Mouse (Mus musculus) midbrain, embryonic 14.5 days (tissue): Measurements from ENCODE around the gene Rps6kl1. TPM values are rescaled to one million over a fixed set of nuclear protein-coding genes. Genes with fewer than 3 reads are reported as not detected.

Source experiments
- ATAC-seq: fragments of 200-750 bp; cut with Nextera tagmentation; 2 replicates; pipeline ENCODE4 v1.8.0; 2017; ENCODE audit warnings: moderate number of reproducible peaks, moderate library complexity; ENCODE audit not compliant: low FRiP score, low TSS enrichment
- DNase-seq: peaks from one replicate; pipeline ENCODE4 v3.0.0-alpha.2; 2015
- H3K27ac ChIP-seq: fragments of 300-500 bp; sonication (generic); replicated peaks from 2 replicates; pipeline ENCODE4 v1.5.1; 2014; ENCODE audit warnings: mild to moderate bottlenecking, low read depth, low read length, moderate library complexity
- H3K27me3 ChIP-seq: fragments of 300-500 bp; sonication (generic); 2 replicates; pipeline ENCODE4 v1.6.1; 2014; ENCODE audit warnings: low read length, control low read depth, mixed read lengths; ENCODE audit not compliant: control insufficient read depth, insufficient read depth
- H3K36me3 ChIP-seq: fragments of 300-500 bp; sonication (generic); 2 replicates; pipeline ENCODE4 v1.6.1; 2014; ENCODE audit warnings: low read length, control low read depth; ENCODE audit not compliant: control insufficient read depth, insufficient read depth
- H3K4me1 ChIP-seq: fragments of 300-500 bp; sonication (generic); 2 replicates; pipeline ENCODE4 v1.6.1; 2014; ENCODE audit warnings: mild to moderate bottlenecking, antibody characterized with exemption, low read length, control low read depth; ENCODE audit not compliant: control insufficient read depth, insufficient read depth
- H3K4me2 ChIP-seq: fragments of 300-500 bp; sonication (generic); 2 replicates; pipeline ENCODE4 v1.6.1; 2014; ENCODE audit warnings: mild to moderate bottlenecking, low read length, moderate library complexity
- H3K4me3 ChIP-seq: fragments of 300-500 bp; sonication (generic); replicated peaks from 2 replicates; pipeline ENCODE4 v1.5.1; 2014; ENCODE audit warnings: low read depth, low read length
- H3K9ac ChIP-seq: fragments of 300-500 bp; sonication (generic); replicated peaks from 2 replicates; pipeline ENCODE4 v1.6.1; 2014; ENCODE audit warnings: mild to moderate bottlenecking, low read length, moderate library complexity
- H3K9me3 ChIP-seq: fragments of 300-500 bp; sonication (generic); 2 replicates; pipeline ENCODE4 v1.6.1; 2016; ENCODE audit warnings: low read length, control low read depth, mixed read lengths; ENCODE audit not compliant: control insufficient read depth
- WGBS: fragments of 180-500 bp; shearing (Covaris S2); extraction: QIAGEN DNeasy Blood & Tissue Kit; methylation state at CpG from one replicate; pipeline ENCODE4 v1.1.7; 2014; 5-methylcytosine and 5-hydroxymethylcytosine counted together
- polyA plus RNA-seq: library from polyadenylated mRNA; unstranded; fragments of >200 nt; fragmentation: Nextera tagmentation; extraction: Ambion mirVana; gene quantifications from 2 replicates; pipeline ENCODE4 v1.2.1, GENCODE M21; 2014

Gene Rps6kl1
- polyA plus RNA-seq, 1 experiment from 2014 or later, result 22.2 TPM

GRCm38 (mm10) chr12:85193146-85193545 is 42.1 kb upstream of the Rps6kl1 start:
- no peaks in the 10 kb centered on the region for H3K27me3 ChIP-seq

GRCm38 (mm10) chr12:85192461-85193108 is 41.5 kb upstream of the Rps6kl1 start:
- 33% methylated on average over 19 of the region's 19 CpGs for WGBS
- no peak for DNase-seq
- Histone ChIP-seq H3K4me1 (0 out of 2 replicates have a peak, but pooled peaks cover 4% of the 10 kb centered on the region), H3K9me3 (no peaks in the 10 kb centered on the region), H3K4me2 (no peak overlapping the region), H3K9ac (no peak overlapping the region), H3K27me3 (no peaks in the 10 kb centered on the region), H3K27ac (no peak overlapping the region), H3K36me3 (no peaks in the 10 kb centered on the region), H3K4me3 (no peak overlapping the region)
- no peak for ATAC-seq

More at GRCm38 (mm10) chr12:85193146-85193545, 42.1 kb upstream of the Rps6kl1 start:
- no peak overlapping the region for H3K4me2 ChIP-seq
- H3K9ac ChIP-seq, result no peak overlapping the region
- 80% methylated on average over 10 of the region's 10 CpGs for WGBS
- H3K4me1 ChIP-seq, result 0 out of 2 replicates have a peak, but pooled peaks cover 4% of the 10 kb centered on the region
- no peak overlapping the region for H3K4me3 ChIP-seq
- no peak for DNase-seq
- ATAC-seq, result no peak
- H3K36me3 ChIP-seq, result no peaks in the 10 kb centered on the region
- H3K27ac ChIP-seq, result no peak overlapping the region
- no peaks in the 10 kb centered on the region for H3K9me3 ChIP-seq

- Histone ChIP-seq H3K36me3 (no peaks in the 10 kb centered on the region), H3K4me1 (0 out of 2 replicates have a peak, but pooled peaks cover 4% of the 10 kb centered on the region), H3K9me3 (no peaks in the 10 kb centered on the region), H3K27me3 (no peaks in the 10 kb centered on the region), H3K4me3 (no peak overlapping the region), H3K4me2 (no peak overlapping the region), H3K9ac (no peak overlapping the region), H3K27ac (no peak overlapping the region)
- DNase-seq (no peak), ATAC-seq (no peak)
- WGBS, result 83% methylated on average over 7 of the region's 7 CpGs
Observed at GRCm38 (mm10) chr12:85190290-85190689, 39.2 kb upstream of the Rps6kl1 start.

- ATAC-seq (no peak), DNase-seq (no peak)
Observed at GRCm38 (mm10) chr12:85186361-85186760, 35.3 kb upstream of the Rps6kl1 start.

GRCm38 (mm10) chr12:85185810-85186209 is 34.7 kb upstream of the Rps6kl1 start:
- Histone ChIP-seq H3K4me2 (no peak overlapping the region), H3K27ac (no peak overlapping the region), H3K4me1 (peaks cover 12% of the 10 kb centered on the region), H3K27me3 (no peaks in the 10 kb centered on the region), H3K9ac (no peak overlapping the region), H3K4me3 (no peak overlapping the region), H3K36me3 (no peaks in the 10 kb centered on the region), H3K9me3 (no peaks in the 10 kb centered on the region)
- ATAC-seq (no peak), DNase-seq (no peak)
- WGBS, result 72% methylated on average over 8 of the region's 8 CpGs

More at GRCm38 (mm10) chr12:85186361-85186760, 35.3 kb upstream of the Rps6kl1 start:
- Histone ChIP-seq H3K4me3 (no peak overlapping the region), H3K27ac (no peak overlapping the region), H3K27me3 (no peaks in the 10 kb centered on the region), H3K9ac (no peak overlapping the region), H3K4me1 (peaks cover 12% of the 10 kb centered on the region), H3K9me3 (no peaks in the 10 kb centered on the region), H3K4me2 (no peak overlapping the region), H3K36me3 (no peaks in the 10 kb centered on the region)
- 81% methylated on average over 7 of the region's 7 CpGs for WGBS

- Histone ChIP-seq H3K27me3 (no peaks in the 10 kb centered on the region), H3K9ac (no peak overlapping the region), H3K4me3 (no peak overlapping the region), H3K9me3 (no peaks in the 10 kb centered on the region), H3K36me3 (no peaks in the 10 kb centered on the region), H3K4me2 (no peak overlapping the region), H3K4me1 (peaks cover 12% of the 10 kb centered on the region), H3K27ac (no peak overlapping the region)
- ATAC-seq (no peak), DNase-seq (no peak)
- 72% methylated on average over 5 of the region's 5 CpGs for WGBS
Observed at GRCm38 (mm10) chr12:85184118-85184517, 33.1 kb upstream of the Rps6kl1 start.

GRCm38 (mm10) chr12:85182898-85183297 is 31.8 kb upstream of the Rps6kl1 start:
- Histone ChIP-seq H3K27me3 (no peaks in the 10 kb centered on the region; the same call in 1 of the 2 replicates), H3K4me2 (no peak overlapping the region), H3K9me3 (no peaks in the 10 kb centered on the region), H3K9ac (no peak overlapping the region), H3K27ac (no peak overlapping the region), H3K36me3 (no peaks in the 10 kb centered on the region), H3K4me1 (peaks cover 12% of the 10 kb centered on the region), H3K4me3 (no peak overlapping the region)
- ATAC-seq, result no peak
- no peak for DNase-seq
- WGBS, result 64% methylated on average over 5 of the region's 5 CpGs

- peaks cover 5% of the 10 kb centered on the region for H3K27me3 ChIP-seq
- peak overlapping the region; percentile 13; the same call in 1 of the 2 replicates for H3K4me2 ChIP-seq
- H3K36me3 ChIP-seq, result no peaks in the 10 kb centered on the region
- H3K9ac ChIP-seq, result no peak overlapping the region
- H3K27ac ChIP-seq, result no peak overlapping the region
- 7% methylated on average over 8 of the region's 8 CpGs for WGBS
- H3K4me1 ChIP-seq, result peaks cover 14% of the 10 kb centered on the region
- DNase-seq, result peak; percentile 56
- H3K4me3 ChIP-seq, result no peak overlapping the region
- no peak for ATAC-seq
- no peaks in the 10 kb centered on the region for H3K9me3 ChIP-seq
Observed at GRCm38 (mm10) chr12:85182345-85182643, 31.2 kb upstream of the Rps6kl1 start.
